Mouse (Mus musculus) olfactory bulb, adult 2 months (tissue): ENCODE results near the gene Lrrtm3. TPM values are rescaled to one million over a fixed set of nuclear protein-coding genes. Genes with fewer than 3 reads are reported as not detected.

Source experiments
- H3K27ac ChIP-seq: fragments of 200-500 bp; 2 replicates; pipeline ENCODE4 v1.5.1; 2012; ENCODE audit warnings: low read depth, low read length; ENCODE audit not compliant: insufficient read depth
- H3K4me1 ChIP-seq: fragments of 200-500 bp; 2 replicates; pipeline ENCODE4 v1.6.1; 2012; ENCODE audit warnings: low read length; ENCODE audit not compliant: control insufficient read depth, insufficient read depth
- H3K4me3 ChIP-seq: fragments of 200-500 bp; 2 replicates; pipeline ENCODE4 v1.5.1; 2012; ENCODE audit warnings: mild to moderate bottlenecking, low read depth, low read length, moderate library complexity; ENCODE audit not compliant: insufficient read depth
- CTCF ChIP-seq: fragments of 200-500 bp; IDR thresholded peaks from 2 replicates; pipeline ENCODE4 v1.5.1; 2012; ENCODE audit warnings: low read depth, mild to moderate bottlenecking, low read length, moderate library complexity; ENCODE audit not compliant: insufficient read depth
- POLR2A ChIP-seq: fragments of 200-500 bp; IDR thresholded peaks from 2 replicates; pipeline ENCODE4 v1.6.1; 2012; ENCODE audit warnings: mild to moderate bottlenecking, low read depth, low read length, moderate library complexity; ENCODE audit not compliant: insufficient read depth
- WGBS: fragments of 180-500 bp; shearing (Covaris S2); methylation state at CpG from one replicate; pipeline ENCODE4 v1.1.7; 2018; 5-methylcytosine and 5-hydroxymethylcytosine counted together
- polyA plus RNA-seq: library from polyadenylated mRNA; stranded (reverse); fragments of >200 nt; gene quantifications from 2 replicates; pipeline ENCODE4 v1.2.4, GENCODE M21; 2012; ENCODE audit warnings: low replicate concordance; ENCODE audit not compliant: missing spikeins, insufficient read depth, insufficient read length

Lrrtm3 gene
- polyA plus RNA-seq, 1 experiment, result not detected

GRCm38 (mm10) chr10:64087936-64088773 lies 1.9 kb downstream of the Lrrtm3 start:
- Histone ChIP-seq H3K4me1 (no peaks in the 10 kb centered on the region), H3K27ac (peak overlapping the region; percentile 93)

GRCm38 (mm10) chr10:64087521-64087920 lies 2.6 kb downstream of the Lrrtm3 start:
- WGBS, result under 1% methylated on average over 12 of the region's 12 CpGs
- Histone ChIP-seq H3K27ac (peak overlapping the region; percentile 93), H3K4me1 (no peaks in the 10 kb centered on the region), H3K4me3 (peak overlapping the region; percentile 65)
- TF ChIP-seq CTCF (no peak), POLR2A (no peak)

More at GRCm38 (mm10) chr10:64087936-64088773, 1.9 kb downstream of the Lrrtm3 start:
- TF ChIP-seq CTCF (no peak), POLR2A (no peak)
- peak overlapping the region; percentile 65 for H3K4me3 ChIP-seq
- WGBS, result 5% methylated on average over 26 of the region's 26 CpGs

GRCm38 (mm10) chr10:64086567-64087391 lies 3.3 kb downstream of the Lrrtm3 start:
- TF ChIP-seq POLR2A, result no peak
- TF ChIP-seq CTCF, result no peak
- peak overlapping the region; percentile 55 for H3K4me3 ChIP-seq
- H3K4me1 ChIP-seq, result no peaks in the 10 kb centered on the region
- peak overlapping the region; percentile 64 for H3K27ac ChIP-seq
- WGBS, result 4% methylated on average over 12 of the region's 12 CpGs

- WGBS, result 49% methylated on average over 16 of the region's 16 CpGs
- Histone ChIP-seq H3K4me1 (no peaks in the 10 kb centered on the region), H3K27ac (peak overlapping the region; percentile 64; the same call in 1 of the 2 replicates), H3K4me3 (peak overlapping the region; percentile 55)
- TF ChIP-seq CTCF (no peak), POLR2A (no peak)
Measured at GRCm38 (mm10) chr10:64086183-64086566, 3.9 kb downstream of the Lrrtm3 start.

GRCm38 (mm10) chr10:64084465-64084864 lies 5.6 kb downstream of the Lrrtm3 start:
- no peak for TF ChIP-seq POLR2A
- TF ChIP-seq CTCF, result no peak
- no peak overlapping the region for H3K4me3 ChIP-seq
- no peak overlapping the region for H3K27ac ChIP-seq
- H3K4me1 ChIP-seq, result no peaks in the 10 kb centered on the region
- WGBS, result 10% methylated on average over 4 of the region's 4 CpGs

GRCm38 (mm10) chr10:64083813-64084212 lies 6.3 kb downstream of the Lrrtm3 start:
- TF ChIP-seq CTCF, result no peak
- no peak for TF ChIP-seq POLR2A
- 20% methylated on average over 11 of the region's 11 CpGs for WGBS
- H3K4me3 ChIP-seq, result peak overlapping the region; percentile 42
- peaks cover 3% of the 10 kb centered on the region; the same call in 1 of the 2 replicates for H3K4me1 ChIP-seq
- H3K27ac ChIP-seq, result peak overlapping the region; percentile 2; the same call in 1 of the 2 replicates

GRCm38 (mm10) chr10:64082345-64082744 lies 7.7 kb downstream of the Lrrtm3 start:
- 90% methylated on average over 3 of the region's 3 CpGs for WGBS
- Histone ChIP-seq H3K27ac (no peak overlapping the region), H3K4me1 (peaks cover 6% of the 10 kb centered on the region; the same call in 1 of the 2 replicates), H3K4me3 (no peak overlapping the region)
- TF ChIP-seq POLR2A (no peak), CTCF (no peak)

GRCm38 (mm10) chr10:64076410-64077052 lies 13.5 kb downstream of the Lrrtm3 start:
- no peak for TF ChIP-seq CTCF
- TF ChIP-seq POLR2A, result no peak
- Histone ChIP-seq H3K4me3 (no peak overlapping the region), H3K27ac (peak overlapping the region; percentile 79), H3K4me1 (peaks cover 8% of the 10 kb centered on the region; the same call in 1 of the 2 replicates)
- 30% methylated on average over 10 of the region's 10 CpGs for WGBS
